Mouse (Mus musculus) liver, adult 2 months (tissue): ENCODE data around the gene Negr1.

Experiments used
- CTCF ChIP-seq: fragments of 200-500 bp; IDR thresholded peaks from 2 replicates; pipeline ENCODE4 v1.5.1; 2011; ENCODE audit warnings: low read depth, low read length, control low read depth
- POLR2A ChIP-seq: fragments of 200-500 bp; IDR thresholded peaks from 2 replicates; pipeline ENCODE4 v1.6.1; 2011; ENCODE audit warnings: low read length, control low read depth; ENCODE audit not compliant: insufficient read depth; ENCODE audit errors: extremely low read depth

DNA sequence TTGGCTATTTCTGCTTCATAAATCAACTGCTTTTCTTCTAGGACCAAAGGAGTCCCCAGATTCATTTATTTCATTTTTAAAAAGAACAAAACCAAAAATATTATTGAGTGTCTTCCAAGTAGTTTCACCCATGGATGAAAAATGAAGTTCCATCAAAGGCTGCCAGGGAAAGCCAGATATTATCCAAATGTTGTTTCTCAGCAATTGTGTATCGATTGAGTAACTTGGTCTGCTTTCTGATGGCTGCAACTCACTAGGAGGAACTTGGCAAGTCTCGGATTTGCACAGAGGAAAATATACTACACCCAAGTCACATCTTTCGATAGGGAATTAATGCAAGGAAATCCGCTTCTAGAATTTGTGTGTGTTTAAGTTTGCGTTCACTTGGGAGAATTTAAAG lies 363.5 kb downstream of the Negr1 start:
- no peak for TF ChIP-seq CTCF
- TF ChIP-seq POLR2A: no peak
